Mouse (Mus musculus): Measurements from ENCODE around the gene Ccdc142.

GRCm38 (mm10) chr6:83118825-83119733 is 17.7 kb downstream of the Ccdc142 start:
- no peak for TF ChIP-seq CTCF (IDR thresholded peaks at IDR 0.05; ENCODE audit: low read depth, low read length)
- TF ChIP-seq GATA1 (IDR thresholded peaks at IDR 0.05; ENCODE audit: borderline replicate concordance, low read length): no peak
